22 mouse cellular contexts compared by ENCODE assay signal in the genomic region with DNA sequence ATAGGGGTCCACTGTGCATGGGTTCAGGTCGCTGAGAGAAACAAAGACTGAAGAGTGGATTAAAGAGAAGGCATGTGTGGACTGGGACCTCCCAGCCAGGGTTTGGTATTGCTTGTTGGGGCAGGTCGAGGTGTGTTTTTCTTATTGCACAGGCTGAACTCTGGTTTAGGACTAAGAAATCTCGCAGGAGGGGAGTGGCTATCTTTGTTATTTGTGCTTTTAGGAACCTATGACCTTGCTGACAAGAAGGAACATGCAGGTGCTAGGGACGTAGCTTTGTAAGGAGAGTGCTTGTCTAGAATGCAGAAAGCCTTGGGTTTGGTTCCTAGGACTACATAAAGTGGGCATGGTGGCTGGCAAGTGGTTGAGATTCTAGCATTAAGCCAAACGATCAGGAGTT. TPM values are rescaled to one million over a fixed set of nuclear protein-coding genes. Genes with fewer than 3 reads are reported as not detected.
DNase-seq lines count a peak whose midpoint lies in the region; ATAC-seq lines count a peak whose summit lies in the region.
"Had no signal": no experiment of that assay in that cellular context is flagged by ENCODE, and none has a peak within 500 bp of the region (broad histone marks: within the 10 kb centered on the region; RNA-seq: fewer than 3 reads in every experiment).

No protein-coding gene starts in this region.

- no peak for ATAC-seq in embryonic facial prominence, embryonic 13.5 days (ENCODE audit: insufficient number of reproducible peaks, insufficient read depth, low FRiP score, low TSS enrichment, low read depth)
- ATAC-seq in intestine, embryonic 16.5 days, result peak; percentile 68
- ATAC-seq: forebrain, embryonic 16.5 days; lung, postnatal 0 days had no signal

- H3K4me1 ChIP-seq in embryonic facial prominence, embryonic 13.5 days, result peaks cover 7% of the 10 kb centered on the region; the same call in 1 of the 2 replicates
- H3K4me1 ChIP-seq in intestine, embryonic 16.5 days (ENCODE audit: control insufficient read depth, insufficient read depth, low read length), result no peaks in the 10 kb centered on the region
- H3K4me1 ChIP-seq: heart, embryonic 12.5 days; hindbrain, embryonic 12.5 days; kidney, embryonic 15.5 days; neural tube, embryonic 12.5 days had no signal

- H3K9ac ChIP-seq in embryonic facial prominence, embryonic 13.5 days, result no peak overlapping the region
- H3K9ac ChIP-seq in intestine, embryonic 16.5 days (ENCODE audit: low read depth, low read length), result no peak overlapping the region
- H3K9ac ChIP-seq: heart, embryonic 12.5 days; hindbrain, embryonic 12.5 days; kidney, embryonic 15.5 days; neural tube, embryonic 12.5 days had no signal

- DNase-seq in urinary bladder, postnatal 14 days (ENCODE audit: low spot score), result peak; percentile 22
- DNase-seq in urinary bladder, adult 2 months (ENCODE audit: low spot score), result no peak
- DNase-seq in left cerebral cortex, postnatal 14 days (ENCODE audit: low spot score in 2 of 2), result no peak
- no peak for DNase-seq in neural tube, embryonic 10.5 days (ENCODE audit: extremely low spot score, low spot score)
- DNase-seq in retina, postnatal 1 day, result no peak
- DNase-seq: cerebellum, adult 8-10 months; heart, postnatal 14 days; kidney, postnatal 4 days; layer of hippocampus, adult 9-11 months; liver; right cerebral cortex, postnatal 14 days had no signal

- peak overlapping the region; percentile 72 for H3K27ac ChIP-seq in embryonic facial prominence, embryonic 13.5 days
- H3K27ac ChIP-seq in intestine, embryonic 16.5 days (ENCODE audit: low read length), result peak overlapping the region; percentile 45; the same call in 1 of the 2 replicates
- H3K27ac ChIP-seq: hindbrain, embryonic 12.5 days; kidney, embryonic 15.5 days; neural tube, embryonic 12.5 days had no signal

- intact Hi-C loops in left cerebral cortex, postnatal 14 days (cut with DNase I), result no loop called here

- H3K27me3 ChIP-seq in embryonic facial prominence, embryonic 13.5 days, result peaks cover 9% of the 10 kb centered on the region
- no peaks in the 10 kb centered on the region; the same call in 1 of the 2 replicates for H3K27me3 ChIP-seq in intestine, embryonic 16.5 days (replicated peaks; ENCODE audit: control insufficient read depth, insufficient read depth, low read length)
- H3K27me3 ChIP-seq: heart, embryonic 12.5 days; neural tube, embryonic 12.5 days had no signal

- no peaks in the 10 kb centered on the region for H3K36me3 ChIP-seq in embryonic facial prominence, embryonic 13.5 days
- no peaks in the 10 kb centered on the region for H3K36me3 ChIP-seq in intestine, embryonic 16.5 days (ENCODE audit: control insufficient read depth, insufficient read depth, low read length)
- H3K36me3 ChIP-seq: heart, embryonic 12.5 days; hindbrain, embryonic 12.5 days; kidney, embryonic 15.5 days; neural tube, embryonic 12.5 days had no signal

- no peak overlapping the region for H3K4me3 ChIP-seq in embryonic facial prominence, embryonic 13.5 days
- H3K4me3 ChIP-seq in intestine, embryonic 16.5 days (ENCODE audit: low read length), result no peak overlapping the region
- H3K4me3 ChIP-seq: heart, embryonic 12.5 days; hindbrain, embryonic 12.5 days; kidney, embryonic 15.5 days; neural tube, embryonic 12.5 days had no signal

- H3K4me2 ChIP-seq in embryonic facial prominence, embryonic 13.5 days, result no peak overlapping the region
- no peak overlapping the region for H3K4me2 ChIP-seq in intestine, embryonic 16.5 days (ENCODE audit: low read depth, low read length)
- H3K4me2 ChIP-seq: heart, embryonic 12.5 days; hindbrain, embryonic 12.5 days; kidney, embryonic 15.5 days; midbrain, embryonic 11.5 days; neural tube, embryonic 12.5 days had no signal

- H3K9me3 ChIP-seq in embryonic facial prominence, embryonic 13.5 days, result no peaks in the 10 kb centered on the region
- H3K9me3 ChIP-seq in intestine, embryonic 16.5 days (ENCODE audit: control insufficient read depth, low read length), result no peaks in the 10 kb centered on the region
- H3K9me3 ChIP-seq: heart, embryonic 12.5 days; hindbrain, embryonic 12.5 days; kidney, embryonic 15.5 days; neural tube, embryonic 12.5 days had no signal

- 53% methylated on average over 5 of the region's 5 CpGs for WGBS in embryonic facial prominence, embryonic 13.5 days
- WGBS in intestine, embryonic 16.5 days, result 52% methylated on average over 5 of the region's 5 CpGs

RNA-seq across cellular contexts. Expression of gene Egfl6, which starts 20.1 kb away (rescaled TPM):
- 2.8 and 3.2 TPM in 2 replicates for polyA plus RNA-seq in urinary bladder, adult 2 months (2012; rRNA removed)
- polyA plus RNA-seq in embryonic facial prominence, embryonic 13.5 days (2015; fragmentation: Nextera tagmentation; extraction: Ambion mirVana), result 130 and 154 TPM in 2 replicates
- 2.5 and 3.2 TPM in 2 replicates for polyA plus RNA-seq in intestine, embryonic 16.5 days (2015; fragmentation: Nextera tagmentation; extraction: Ambion mirVana)
- total RNA-seq in left cerebral cortex, postnatal 14 days (2021), result 1 to 10 TPM; 2.7 to 3.5 TPM
- total RNA-seq: monocyte, adult 5-6 weeks had no signal
- polyA plus RNA-seq: C2C12 had no signal

RNA-seq across cellular contexts. Expression of gene Tceanc, which starts 47.0 kb away (rescaled TPM):
- 2.5 and 2.6 TPM in 2 replicates for polyA plus RNA-seq in urinary bladder, adult 2 months (2012; rRNA removed)
- polyA plus RNA-seq in embryonic facial prominence, embryonic 13.5 days (2015; fragmentation: Nextera tagmentation; extraction: Ambion mirVana), result 9.4 and 9.6 TPM in 2 replicates
- 4.8 and 4.9 TPM in 2 replicates for polyA plus RNA-seq in intestine, embryonic 16.5 days (2015; fragmentation: Nextera tagmentation; extraction: Ambion mirVana)
- 1 to 10 TPM; 1.6 to 2.5 TPM for total RNA-seq in left cerebral cortex, postnatal 14 days (2021)

Comparison
In these comparisons a context has a peak if more than half of its experiments do, and no peak if none do; other contexts are left out.
1. RNA of gene Egfl6, which starts 20.1 kb away (polyA plus RNA-seq): 130 to 154 TPM in embryonic facial prominence, embryonic 13.5 days; 2.5 to 3.2 TPM in intestine, embryonic 16.5 days and 2.8 to 3.2 TPM in urinary bladder, adult 2 months; every median in the first group is over 10 times any median in the second.